9 mouse cellular contexts compared by ENCODE assay signal in genomic region chr12:102308457-102309011, GRCm38 (mm10). TPM values are rescaled to one million over a fixed set of nuclear protein-coding genes. Genes with fewer than 3 reads are reported as not detected.
DNase-seq lines count a peak whose midpoint lies in the region; ATAC-seq and TF ChIP-seq lines count a peak whose summit lies in the region.
"Had no signal": no experiment of that assay in that cellular context is flagged by ENCODE, and none has a peak within 500 bp of the region (broad histone marks: within the 10 kb centered on the region; RNA-seq: fewer than 3 reads in every experiment).

No protein-coding gene starts in this region.

- H3K9ac ChIP-seq in heart, embryonic 16.5 days (ENCODE audit: low read length): no peak overlapping the region; the same call in 1 of the 2 replicates

- peak; percentile 80 for ATAC-seq in heart, embryonic 16.5 days (replicated peaks; ENCODE audit: extremely low read depth, insufficient read depth, low FRiP score)

- peaks cover 11% of the 10 kb centered on the region; the same call in 1 of the 2 replicates for H3K36me3 ChIP-seq in heart, embryonic 16.5 days (ENCODE audit: control insufficient read depth, insufficient read depth)
- H3K36me3 ChIP-seq: G1E had no signal

- peak; percentile 97 for DNase-seq in heart, adult 11 months
- DNase-seq in heart, adult 8-10 months (ENCODE audit: low spot score): no peak
- peak; percentile 51 for DNase-seq in adrenal gland, postnatal 25 days
- peak; percentile 37 to 73 for DNase-seq in layer of hippocampus, adult 18-20 months (ENCODE audit: low spot score in 2 of 2)
- peak; percentile 42 for DNase-seq in lung, adult 2 months
- DNase-seq in right cerebral cortex, postnatal 14 days: peak; percentile 66
- DNase-seq in cerebellum, postnatal 36 days: no peak

- TF ChIP-seq CTCF in lung, adult 2 months (IDR thresholded peaks at IDR 0.05; ENCODE audit: insufficient read depth, low read length): no peak

- H3K4me2 ChIP-seq in heart, embryonic 16.5 days (ENCODE audit: low read depth, low read length): peak overlapping the region; percentile 43

- no peak overlapping the region for H3K4me3 ChIP-seq in heart, embryonic 16.5 days (ENCODE audit: low read length)
- no peak overlapping the region for H3K4me3 ChIP-seq in lung, adult 2 months (replicated peaks; ENCODE audit: extremely low read depth, low read depth, low read length)

- no peak for TF ChIP-seq POLR2A in lung, adult 2 months (IDR thresholded peaks at IDR 0.05; ENCODE audit: borderline replicate concordance, extremely low read depth, low read depth, low read length)

- no peaks in the 10 kb centered on the region for H3K9me3 ChIP-seq in heart, embryonic 16.5 days (replicated peaks; ENCODE audit: control insufficient read depth, low read length)
- H3K9me3 ChIP-seq: G1E had no signal

- peaks cover 56% of the 10 kb centered on the region for H3K4me1 ChIP-seq in heart, embryonic 16.5 days (ENCODE audit: control insufficient read depth, insufficient read depth, low read length)
- H3K4me1 ChIP-seq in lung, adult 2 months (ENCODE audit: control insufficient read depth, insufficient read depth, low read length): peaks cover 37% of the 10 kb centered on the region

- 10% methylated on average over 16 of the region's 16 CpGs for WGBS in heart, embryonic 16.5 days
- WGBS in lung, adult 2 months: 24% methylated on average over 16 of the region's 16 CpGs

- H3K27ac ChIP-seq in heart, embryonic 16.5 days (ENCODE audit: low read length): peak overlapping the region; percentile 95

- no peaks in the 10 kb centered on the region for H3K27me3 ChIP-seq in heart, embryonic 16.5 days (ENCODE audit: control insufficient read depth, insufficient read depth, low read length)

RNA-seq across cellular contexts. Expression of gene Rin3, which starts 25.7 kb away (rescaled TPM):
- 10 to 100 TPM; 12.2 to 18.8 (median 17.0) TPM for total RNA-seq in heart, adult 8-10 months (2022)
- 12.4 and 13.3 TPM in 2 replicates for total RNA-seq in adrenal gland, postnatal 25 days (2021)
- polyA plus RNA-seq in heart, embryonic 16.5 days (2015; fragmentation: Nextera tagmentation; extraction: Ambion mirVana): 9.5 and 9.7 TPM in 2 replicates
- 1 to 10 TPM; 3.0 to 3.3 TPM for total RNA-seq in layer of hippocampus, adult 18-20 months (2021)
- 40.9 and 41.5 TPM in 2 replicates for polyA plus RNA-seq in lung, adult 2 months (2012; rRNA removed)

Comparison
In these comparisons a context has a peak if more than half of its experiments do, and no peak if none do; other contexts are left out.
1. DNase-seq: peak in heart, adult 11 months (single experiment), adrenal gland, postnatal 25 days (single experiment), layer of hippocampus, adult 18-20 months (2 of 2), lung, adult 2 months (single experiment) and right cerebral cortex, postnatal 14 days (single experiment); none in heart, adult 8-10 months (single experiment) and cerebellum, postnatal 36 days (0 of 2).